Mouse (Mus musculus): ENCODE measurements around the gene Ppfibp1.

GRCm38 (mm10) chr6:147032303-147032925, 144.1 kb downstream of the Ppfibp1 start, which contains the start of gene Rep15:
- no peak for TF ChIP-seq EP300 (IDR thresholded peaks at IDR 0.05; ENCODE audit: low read depth)
- no peak for TF ChIP-seq CTCF (IDR thresholded peaks at IDR 0.05; ENCODE audit: low read depth)

Data from heart, postnatal 0 days (tissue).